Mouse (Mus musculus): ENCODE data around the gene E030025P04Rik. TPM values are rescaled to one million over a fixed set of nuclear protein-coding genes. Genes with fewer than 3 reads are reported as not detected.

E030025P04Rik gene
- not detected in 2 replicates for polyA plus RNA-seq (2021; fragmentation: Nextera tagmentation)
- long read RNA-seq, experiment 1, result 0 reads
- long read RNA-seq, experiment 2, result 0 reads

GRCm38 (mm10) chr11:109144236-109144635 lies at the start of gene E030025P04Rik:
Gene E030025P04Rik (minus strand): TSS chr11:109144369.

Other genes starting within 250 kb of the E030025P04Rik start
- 4.5 and 5.8 TPM in 2 replicates for gene Axin2, start 224.0 kb downstream of the E030025P04Rik start, polyA plus RNA-seq (2021; fragmentation: Nextera tagmentation)
- gene Rgs9, start 153.8 kb upstream of the E030025P04Rik start, polyA plus RNA-seq (2021; fragmentation: Nextera tagmentation), result 4.3 and 5.6 TPM in 2 replicates
- gene Gna13, start 218.5 kb upstream of the E030025P04Rik start, polyA plus RNA-seq (2021; fragmentation: Nextera tagmentation), result 23.6 and 24.9 TPM in 2 replicates

Data from layer of hippocampus, adult 6 months (tissue).